Mouse (Mus musculus) limb, embryonic 11.5 days (tissue): ENCODE measurements around the gene Tspan12. TPM values are rescaled to one million over a fixed set of nuclear protein-coding genes. Genes with fewer than 3 reads are reported as not detected.
A peak's percentile ranks its signal among the peaks of the same experiment; 100 is the strongest.

Experiments
- ATAC-seq: fragments of 200-750 bp; cut with Nextera tagmentation; 2 replicates; pipeline ENCODE4 v1.8.0; 2017; ENCODE audit warnings: low read depth; ENCODE audit not compliant: insufficient number of reproducible peaks, low FRiP score, low TSS enrichment
- DNase-seq: peaks from one replicate; pipeline ENCODE4 v3.0.0-alpha.2; 2015; ENCODE audit warnings: low spot score
- H3K27ac ChIP-seq: fragments of 300-500 bp; sonication (generic); replicated peaks from 2 replicates; pipeline ENCODE4 v1.5.1; 2014; ENCODE audit warnings: low read depth, mild to moderate bottlenecking, low read length
- H3K27me3 ChIP-seq: fragments of 300-500 bp; sonication (generic); 2 replicates; pipeline ENCODE4 v1.6.1; 2014; ENCODE audit warnings: mild to moderate bottlenecking, low read length, mixed read lengths; ENCODE audit not compliant: control insufficient read depth, insufficient read depth
- H3K36me3 ChIP-seq: fragments of 300-500 bp; sonication (generic); 2 replicates; pipeline ENCODE4 v1.6.1; 2014; ENCODE audit warnings: mild to moderate bottlenecking, low read length, moderate library complexity, mixed read lengths; ENCODE audit not compliant: control insufficient read depth, insufficient read depth
- H3K4me1 ChIP-seq: fragments of 300-500 bp; sonication (generic); 2 replicates; pipeline ENCODE4 v1.6.1; 2014; ENCODE audit warnings: low read length, mixed read lengths; ENCODE audit not compliant: control insufficient read depth, insufficient read depth
- H3K4me2 ChIP-seq: fragments of 300-500 bp; sonication (generic); 2 replicates; pipeline ENCODE4 v1.6.1; 2014; ENCODE audit warnings: low read depth, mild to moderate bottlenecking, moderate library complexity; ENCODE audit not compliant: severe bottlenecking
- H3K4me3 ChIP-seq: fragments of 300-500 bp; sonication (generic); 2 replicates; pipeline ENCODE4 v1.5.1; 2014; ENCODE audit warnings: low read depth, low read length
- H3K9ac ChIP-seq: fragments of 300-500 bp; sonication (generic); 2 replicates; pipeline ENCODE4 v1.6.1; 2014; ENCODE audit warnings: mild to moderate bottlenecking, low read length
- H3K9me3 ChIP-seq: fragments of 300-500 bp; sonication (generic); 2 replicates; pipeline ENCODE4 v1.6.1; 2016; ENCODE audit warnings: low read length; ENCODE audit not compliant: control insufficient read depth
- WGBS: fragments of 180-500 bp; shearing (Covaris S2); extraction: QIAGEN DNeasy Blood & Tissue Kit; methylation state at CpG from one replicate; pipeline ENCODE4 v1.1.7; 2014; 5-methylcytosine and 5-hydroxymethylcytosine counted together
- polyA plus RNA-seq: library from polyadenylated mRNA; unstranded; fragments of >200 nt; fragmentation: Nextera tagmentation; extraction: Ambion mirVana; gene quantifications from 2 replicates; pipeline ENCODE4 v1.2.1, GENCODE M21; 2014

The Tspan12 gene
- polyA plus RNA-seq, 1 experiment from 2014 or later: 47.7 TPM

DNA sequence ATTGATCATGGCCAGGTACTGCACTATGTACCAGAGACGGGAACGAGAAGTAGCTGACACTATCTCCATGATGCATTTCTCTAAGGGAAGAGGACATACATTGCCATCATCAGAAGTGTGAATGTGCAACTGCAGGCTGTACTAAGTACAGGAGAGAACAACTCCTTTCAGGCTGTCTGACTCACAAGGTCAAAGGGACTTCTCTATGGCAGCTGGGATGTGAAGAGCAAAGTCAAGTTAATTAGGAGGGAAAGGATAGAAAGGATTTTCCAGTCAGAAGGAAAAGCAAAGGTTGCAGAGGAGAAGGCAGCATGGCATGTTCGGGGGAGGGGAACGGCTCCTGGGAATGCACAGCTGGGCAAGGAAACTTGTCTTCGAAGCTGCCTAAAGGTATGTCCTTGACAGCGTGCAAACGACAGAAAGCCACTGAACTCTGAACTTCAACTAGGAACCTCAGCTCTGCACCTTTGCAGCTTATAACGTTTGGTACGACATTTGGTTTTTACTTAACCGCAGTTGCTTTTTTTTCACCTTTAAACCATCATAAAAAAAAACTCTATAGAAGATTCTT is 13.0 kb downstream of the Tspan12 start:
- H3K27me3 ChIP-seq: no peaks in the 10 kb centered on the region
- H3K36me3 ChIP-seq: peaks cover under 1% of the 10 kb centered on the region; the same call in 1 of the 2 replicates
- H3K4me2 ChIP-seq: no peak overlapping the region
- no peaks in the 10 kb centered on the region for H3K9me3 ChIP-seq
- peaks cover 9% of the 10 kb centered on the region; the same call in 1 of the 2 replicates for H3K4me1 ChIP-seq
- DNase-seq (peak; percentile 41), ATAC-seq (no peak)
- no peak overlapping the region for H3K4me3 ChIP-seq
- 57% methylated on average over 10 of the region's 10 CpGs for WGBS
- no peak overlapping the region for H3K9ac ChIP-seq
- no peak overlapping the region for H3K27ac ChIP-seq

DNA sequence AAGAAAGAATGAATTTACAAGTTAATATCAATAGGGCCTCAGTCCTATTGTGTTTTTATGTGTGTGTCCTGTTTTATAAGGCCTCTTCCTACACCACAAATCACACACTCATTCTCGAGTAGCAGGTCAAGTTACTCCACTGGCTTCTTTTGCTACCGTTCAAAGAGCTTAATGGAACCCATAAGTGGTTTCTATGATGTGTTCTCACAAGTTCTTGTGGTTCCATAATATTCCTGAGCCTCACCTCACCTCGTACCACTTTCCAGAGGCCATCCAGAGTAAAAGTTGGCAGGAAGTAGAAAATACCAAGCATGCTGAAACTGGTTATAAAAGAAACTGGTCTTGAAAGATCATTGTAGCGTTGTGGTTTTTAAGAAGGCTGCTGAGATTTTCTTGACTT is 18.8 kb downstream of the Tspan12 start:
- ATAC-seq: no peak
- H3K36me3 ChIP-seq: peaks cover 8% of the 10 kb centered on the region; the same call in 1 of the 2 replicates
- no peak for DNase-seq
- H3K27me3 ChIP-seq: no peaks in the 10 kb centered on the region
- no peak overlapping the region for H3K27ac ChIP-seq
- H3K4me3 ChIP-seq: no peak overlapping the region
- 88% methylated on average over 4 of the region's 4 CpGs for WGBS
- no peaks in the 10 kb centered on the region for H3K9me3 ChIP-seq
- no peak overlapping the region for H3K4me2 ChIP-seq
- no peaks in the 10 kb centered on the region for H3K4me1 ChIP-seq
- H3K9ac ChIP-seq: no peak overlapping the region

- no peak overlapping the region for H3K4me3 ChIP-seq
- DNase-seq (no peak), ATAC-seq (no peak)
- no peaks in the 10 kb centered on the region for H3K9me3 ChIP-seq
- no peaks in the 10 kb centered on the region for H3K27me3 ChIP-seq
- H3K9ac ChIP-seq: no peak overlapping the region
- H3K36me3 ChIP-seq: peaks cover 8% of the 10 kb centered on the region; the same call in 1 of the 2 replicates
- 90% methylated on average over 3 of the region's 3 CpGs for WGBS
- H3K27ac ChIP-seq: no peak overlapping the region
- H3K4me2 ChIP-seq: no peak overlapping the region
- H3K4me1 ChIP-seq: no peaks in the 10 kb centered on the region
These were observed 20.4 kb downstream of the Tspan12 start for GRCm38 (mm10) chr6:21831871-21832270.

GRCm38 (mm10) chr6:21830931-21831330 is 21.4 kb downstream of the Tspan12 start:
- Histone ChIP-seq H3K4me2 (no peak overlapping the region), H3K36me3 (peaks cover 8% of the 10 kb centered on the region; the same call in 1 of the 2 replicates), H3K4me1 (no peaks in the 10 kb centered on the region), H3K9me3 (no peaks in the 10 kb centered on the region), H3K9ac (no peak overlapping the region), H3K27ac (no peak overlapping the region), H3K27me3 (no peaks in the 10 kb centered on the region), H3K4me3 (no peak overlapping the region)
- DNase-seq (no peak), ATAC-seq (no peak)
- WGBS: 85% methylated on average over 6 of the region's 6 CpGs

DNA sequence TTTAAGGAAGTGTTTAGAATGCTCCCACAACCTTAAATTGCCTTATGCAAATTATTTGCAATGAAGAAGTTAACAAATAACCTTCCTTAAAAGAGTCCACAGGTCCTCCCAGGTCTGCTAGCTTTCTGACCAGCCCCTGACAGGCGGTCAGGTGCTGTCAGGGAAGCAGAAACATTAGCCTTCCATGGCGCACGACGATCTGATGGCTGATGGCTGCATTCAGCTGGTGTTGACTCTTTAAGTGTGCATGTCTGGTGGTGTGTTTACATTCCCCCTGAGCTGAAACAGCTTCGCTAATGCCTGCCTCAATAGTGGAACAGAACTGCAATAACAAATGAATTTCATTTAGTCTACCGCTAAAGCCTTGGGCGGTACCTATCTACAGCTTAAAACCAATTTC is 22.4 kb downstream of the Tspan12 start:
- Histone ChIP-seq H3K27me3 (no peaks in the 10 kb centered on the region), H3K4me2 (no peak overlapping the region), H3K9me3 (no peaks in the 10 kb centered on the region), H3K27ac (no peak overlapping the region), H3K4me3 (no peak overlapping the region), H3K9ac (no peak overlapping the region), H3K4me1 (no peaks in the 10 kb centered on the region), H3K36me3 (peaks cover 8% of the 10 kb centered on the region; the same call in 1 of the 2 replicates)
- no peak for ATAC-seq
- DNase-seq: no peak
- WGBS: 65% methylated on average over 7 of the region's 7 CpGs

DNA sequence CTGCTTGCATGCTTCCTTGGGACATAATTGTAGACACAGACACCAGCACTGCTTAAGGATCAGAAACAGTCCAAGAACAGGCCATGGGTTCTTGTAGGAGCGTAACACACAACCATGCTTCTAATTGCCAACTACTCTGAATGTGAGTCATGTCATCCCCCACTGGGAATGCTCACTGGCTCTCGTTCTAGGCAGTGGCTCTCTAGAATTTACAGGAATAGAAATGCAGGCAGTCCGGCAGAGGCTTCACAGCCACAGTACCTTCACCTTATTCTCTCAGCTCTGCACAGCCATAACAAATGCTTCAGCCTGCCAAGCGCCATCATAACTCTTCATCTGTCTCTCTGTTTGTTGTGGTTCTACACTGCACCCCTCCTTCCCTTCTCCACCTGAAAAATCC is 23.9 kb downstream of the Tspan12 start:
- H3K9ac ChIP-seq: no peak overlapping the region
- 0 out of 2 replicates have a peak, but pooled peaks cover 2% of the 10 kb centered on the region for H3K4me1 ChIP-seq
- no peak overlapping the region for H3K27ac ChIP-seq
- H3K4me3 ChIP-seq: no peak overlapping the region
- H3K9me3 ChIP-seq: no peaks in the 10 kb centered on the region
- no peak for ATAC-seq
- DNase-seq: no peak
- no peaks in the 10 kb centered on the region for H3K27me3 ChIP-seq
- 84% methylated on average over 4 of the region's 4 CpGs for WGBS
- no peak overlapping the region for H3K4me2 ChIP-seq
- 0 out of 2 replicates have a peak, but pooled peaks cover 3% of the 10 kb centered on the region for H3K36me3 ChIP-seq

DNA sequence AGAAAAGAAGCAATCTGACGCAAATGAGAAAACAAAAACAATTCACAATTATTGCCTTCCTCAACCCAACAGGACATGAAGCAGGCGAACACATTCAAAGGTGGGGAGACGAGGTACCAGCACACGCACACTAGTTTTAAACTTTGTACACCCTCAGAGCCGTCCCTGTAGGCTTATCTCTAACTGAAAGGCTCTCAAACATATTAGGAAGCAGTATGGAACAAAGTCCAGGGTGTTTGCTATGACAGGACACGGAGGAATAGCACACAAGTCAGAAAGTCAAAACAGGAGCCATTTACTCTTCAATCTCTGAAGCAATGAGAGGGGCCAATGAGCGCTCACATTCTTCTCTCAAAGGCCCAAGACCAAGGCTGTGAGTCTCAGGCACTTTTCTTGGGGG is 24.3 kb downstream of the Tspan12 start:
- Histone ChIP-seq H3K9ac (no peak overlapping the region), H3K4me1 (0 out of 2 replicates have a peak, but pooled peaks cover 2% of the 10 kb centered on the region), H3K36me3 (0 out of 2 replicates have a peak, but pooled peaks cover under 1% of the 10 kb centered on the region), H3K27ac (no peak overlapping the region), H3K4me2 (no peak overlapping the region), H3K27me3 (no peaks in the 10 kb centered on the region), H3K4me3 (no peak overlapping the region), H3K9me3 (no peaks in the 10 kb centered on the region)
- no peak for ATAC-seq
- 90% methylated on average over 7 of the region's 7 CpGs for WGBS
- no peak for DNase-seq

GRCm38 (mm10) chr6:21823694-21824093 is 28.6 kb downstream of the Tspan12 start:
- H3K36me3 ChIP-seq: no peaks in the 10 kb centered on the region
- no peak for DNase-seq
- no peak overlapping the region for H3K27ac ChIP-seq
- no peaks in the 10 kb centered on the region for H3K27me3 ChIP-seq
- H3K9me3 ChIP-seq: no peaks in the 10 kb centered on the region
- 0 out of 2 replicates have a peak, but pooled peaks cover 2% of the 10 kb centered on the region for H3K4me1 ChIP-seq
- H3K4me3 ChIP-seq: no peak overlapping the region
- 86% methylated on average over 7 of the region's 7 CpGs for WGBS
- ATAC-seq: 0 out of 2 replicates have a peak, but pooled peaks have one; percentile 13
- no peak overlapping the region for H3K9ac ChIP-seq
- no peak overlapping the region for H3K4me2 ChIP-seq
